ENCODE assay signal across 9 mouse cellular contexts in genomic region chr5:107151320-107151719, GRCm38 (mm10).
A peak's percentile ranks its signal among the peaks of the same experiment; 100 is the strongest.
DNase-seq lines count a peak whose midpoint lies in the region; ATAC-seq lines count a peak whose summit lies in the region.
"Had no signal": no experiment of that assay in that cellular context is flagged by ENCODE, and none has a peak within 500 bp of the region (broad histone marks: within the 10 kb centered on the region; RNA-seq: fewer than 3 reads in every experiment).

No protein-coding gene starts in this region.

- H3K9me3 ChIP-seq in stomach, embryonic 15.5 days, result no peaks in the 10 kb centered on the region

- H3K9ac ChIP-seq in stomach, embryonic 15.5 days, result no peak overlapping the region

- H3K36me3 ChIP-seq in stomach, embryonic 15.5 days, result no peaks in the 10 kb centered on the region

- peaks cover 26% of the 10 kb centered on the region for H3K4me1 ChIP-seq in stomach, embryonic 15.5 days

- peak; percentile 32 for DNase-seq in adrenal gland, postnatal 10 days
- DNase-seq in adrenal gland, adult (ENCODE audit: inconsistent age in 2 of 2, low spot score in 1 of 2), result no peak
- peak; percentile 15 for DNase-seq in lung, postnatal 10 days
- no peak for DNase-seq in lung, postnatal 36 days
- peak; percentile 68 to 69 for DNase-seq in heart, postnatal 10 days
- DNase-seq in thymus, postnatal 25 days, result no peak
- no peak for DNase-seq in frontal cortex, adult 2 months (ENCODE audit: extremely low spot score in 1 of 2, low spot score in 1 of 2)

- H3K27ac ChIP-seq in stomach, embryonic 15.5 days, result peak overlapping the region; percentile 62

- no peak overlapping the region for H3K4me2 ChIP-seq in stomach, embryonic 15.5 days

- H3K27me3 ChIP-seq in stomach, embryonic 15.5 days (replicated peaks), result no peaks in the 10 kb centered on the region
- H3K27me3 ChIP-seq: Patski had no signal

- peak; percentile 49; the same call in 1 of the 2 replicates for ATAC-seq in stomach, embryonic 15.5 days (ENCODE audit: insufficient read depth, low FRiP score, low read depth)
- ATAC-seq: Patski had no signal

- intact Hi-C loops in heart, postnatal 10 days (cut with DNase I), result loop anchor here (5.0 kb wide), 1 partner anchor 136 kb away; the partner anchor contains the start of gene Tgfbr3

- no peak overlapping the region for H3K4me3 ChIP-seq in stomach, embryonic 15.5 days (replicated peaks)

- 51% methylated on average over 3 of the region's 3 CpGs for WGBS in stomach, embryonic 15.5 days

Comparison
In these comparisons a context has a peak if more than half of its experiments do, and no peak if none do; other contexts are left out.
1. DNase-seq: peak in adrenal gland, postnatal 10 days (single experiment), lung, postnatal 10 days (single experiment) and heart, postnatal 10 days (2 of 2); none in adrenal gland, adult (0 of 2), lung, postnatal 36 days (single experiment), thymus, postnatal 25 days (single experiment) and frontal cortex, adult 2 months (0 of 2).